Mouse (Mus musculus) limb, embryonic 14.5 days (tissue): ENCODE data around the gene 4930447C04Rik. TPM values are rescaled to one million over a fixed set of nuclear protein-coding genes. Genes with fewer than 3 reads are reported as not detected.

Source experiments
- ATAC-seq: fragments of 200-750 bp; cut with Nextera tagmentation; 2 replicates; pipeline ENCODE4 v1.8.0; 2017; ENCODE audit warnings: low read depth, moderate number of reproducible peaks, moderate TSS enrichment; ENCODE audit not compliant: low FRiP score
- DNase-seq: peaks from one replicate; pipeline ENCODE4 v3.0.0-alpha.2; 2015; ENCODE audit warnings: low spot score
- H3K27ac ChIP-seq: fragments of 300-500 bp; sonication (generic); replicated peaks from 2 replicates; pipeline ENCODE4 v1.5.1; 2014; ENCODE audit warnings: low read depth, mild to moderate bottlenecking, low read length, moderate library complexity, mixed read lengths
- H3K27me3 ChIP-seq: fragments of 300-500 bp; sonication (generic); 2 replicates; pipeline ENCODE4 v1.6.1; 2014; ENCODE audit warnings: low read length, mixed read lengths; ENCODE audit not compliant: control insufficient read depth, insufficient read depth
- H3K36me3 ChIP-seq: fragments of 300-500 bp; sonication (generic); 2 replicates; pipeline ENCODE4 v1.6.1; 2014; ENCODE audit warnings: mild to moderate bottlenecking, low read length, moderate library complexity, mixed read lengths; ENCODE audit not compliant: control insufficient read depth, insufficient read depth
- H3K4me1 ChIP-seq: fragments of 300-500 bp; sonication (generic); 2 replicates; pipeline ENCODE4 v1.6.1; 2014; ENCODE audit warnings: antibody characterized with exemption, low read length, mixed read lengths; ENCODE audit not compliant: control insufficient read depth, insufficient read depth
- H3K4me2 ChIP-seq: fragments of 300-500 bp; sonication (generic); replicated peaks from 2 replicates; pipeline ENCODE4 v1.6.1; 2014; ENCODE audit warnings: low read depth, mild to moderate bottlenecking, low read length, moderate library complexity; ENCODE audit not compliant: severe bottlenecking
- H3K4me3 ChIP-seq: fragments of 300-500 bp; sonication (generic); replicated peaks from 2 replicates; pipeline ENCODE4 v1.5.1; 2014; ENCODE audit warnings: low read length
- H3K9ac ChIP-seq: fragments of 300-500 bp; sonication (generic); 2 replicates; pipeline ENCODE4 v1.6.1; 2014; ENCODE audit warnings: mild to moderate bottlenecking, low read depth, low read length, moderate library complexity; ENCODE audit not compliant: severe bottlenecking
- H3K9me3 ChIP-seq: fragments of 300-500 bp; sonication (generic); 2 replicates; pipeline ENCODE4 v1.6.1; 2016; ENCODE audit warnings: low read length; ENCODE audit not compliant: control insufficient read depth
- POLR2A ChIP-seq: fragments of 200-500 bp; IDR thresholded peaks from 2 replicates; pipeline ENCODE4 v1.8.0; 2012; ENCODE audit warnings: inconsistent platforms, mild to moderate bottlenecking, moderate library complexity, borderline replicate concordance; ENCODE audit not compliant: insufficient read depth, insufficient read length; ENCODE audit errors: extremely low read depth
- WGBS: fragments of 180-500 bp; shearing (Covaris S2); extraction: QIAGEN DNeasy Blood & Tissue Kit; methylation state at CpG from one replicate; pipeline ENCODE4 v1.1.7; 2014; 5-methylcytosine and 5-hydroxymethylcytosine counted together
- polyA plus RNA-seq, 2 experiments: library from polyadenylated mRNA; depleted of rRNA in 1 of 2; stranded (reverse) in 1 of 2; unstranded in 1 of 2; fragments of >200 nt; fragmentation: Nextera tagmentation in 1 of 2; extraction: Ambion mirVana in 1 of 2; gene quantifications; 2 replicates each; pipeline versions ENCODE4 v1.2.1 to v1.2.3; 2012 to 2014

4930447C04Rik gene
- polyA plus RNA-seq, 2 experiments, result 3.2 to 15.7 TPM

DNA sequence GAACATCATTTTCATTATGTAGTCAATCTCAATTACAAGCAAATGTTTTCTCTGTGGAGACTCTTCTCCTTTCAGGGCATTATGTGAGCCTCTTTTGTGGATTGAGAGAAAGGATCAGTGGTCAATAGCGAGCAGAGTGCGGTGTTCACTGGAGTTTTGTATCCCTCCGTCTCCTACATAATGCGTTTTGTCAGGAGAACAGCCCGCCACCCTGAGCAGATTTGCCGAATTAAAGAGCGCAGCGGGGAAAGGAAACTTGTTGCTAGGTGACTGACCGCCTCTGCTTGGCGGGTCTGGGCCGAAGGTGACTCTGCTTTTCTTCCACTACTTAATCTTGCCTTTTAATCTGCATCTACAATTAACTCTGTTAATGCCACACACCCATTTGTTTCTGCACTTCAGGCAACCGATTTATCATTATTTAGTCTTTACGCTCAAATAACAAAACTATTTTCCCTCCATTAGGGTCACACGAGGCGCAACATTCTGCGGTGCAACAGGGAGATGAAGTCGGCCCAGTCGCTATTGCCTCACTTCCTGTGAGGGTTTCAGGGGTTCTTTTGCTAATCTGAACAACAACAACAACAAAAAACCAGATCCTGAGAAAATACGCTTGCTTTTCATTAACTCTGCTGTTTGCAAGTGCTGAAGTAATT, 86.1 kb downstream of the 4930447C04Rik start:
- H3K36me3 ChIP-seq, result no peaks in the 10 kb centered on the region
- 7% methylated on average over 19 of the region's 19 CpGs for WGBS
- H3K4me2 ChIP-seq, result peak overlapping the region; percentile 17; the same call in 1 of the 2 replicates
- DNase-seq (peak; percentile 25), ATAC-seq (no peak)
- no peak overlapping the region for H3K27ac ChIP-seq
- peaks cover 34% of the 10 kb centered on the region for H3K27me3 ChIP-seq
- 0 out of 2 replicates have a peak, but pooled peaks cover 3% of the 10 kb centered on the region for H3K4me1 ChIP-seq
- no peak overlapping the region for H3K9ac ChIP-seq
- H3K4me3 ChIP-seq, result 0 out of 2 replicates have a peak overlapping the region, but pooled peaks have one; percentile 4
- TF ChIP-seq POLR2A, result no peak
- H3K9me3 ChIP-seq, result peaks cover 4% of the 10 kb centered on the region; the same call in 1 of the 2 replicates

- H3K27me3 ChIP-seq, result peaks cover 34% of the 10 kb centered on the region
- no peak overlapping the region for H3K4me3 ChIP-seq
- no peak for TF ChIP-seq POLR2A
- DNase-seq (no peak), ATAC-seq (no peak)
- no peaks in the 10 kb centered on the region for H3K36me3 ChIP-seq
- no peak overlapping the region for H3K4me2 ChIP-seq
- H3K9me3 ChIP-seq, result no peaks in the 10 kb centered on the region
- H3K27ac ChIP-seq, result no peak overlapping the region
- WGBS, result 43% methylated on average over 13 of the region's 13 CpGs
- no peak overlapping the region for H3K9ac ChIP-seq
- H3K4me1 ChIP-seq, result 0 out of 2 replicates have a peak, but pooled peaks cover 3% of the 10 kb centered on the region
Measured at GRCm38 (mm10) chr12:72853406-72854076, 87.0 kb downstream of the 4930447C04Rik start.

DNA sequence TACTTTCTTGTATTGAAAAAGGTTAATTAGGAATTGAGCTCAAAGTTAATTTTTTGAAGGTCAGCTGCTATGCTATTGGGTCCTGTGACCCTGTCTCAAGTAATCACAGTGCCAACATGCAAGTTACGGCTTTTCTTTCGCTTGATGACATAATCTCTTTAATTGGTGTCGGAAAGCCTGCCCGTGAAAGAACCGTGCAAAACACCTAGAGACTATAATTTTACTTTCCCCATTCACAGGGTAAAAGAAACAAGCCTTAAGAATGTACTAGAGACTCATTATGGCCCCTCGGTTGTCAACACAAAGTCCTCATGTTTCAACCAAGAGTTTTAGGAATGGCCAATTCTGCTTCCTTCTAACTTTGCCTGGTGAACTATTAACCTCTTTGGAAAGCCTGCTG, 88.3 kb downstream of the 4930447C04Rik start:
- TF ChIP-seq POLR2A, result no peak
- Histone ChIP-seq H3K27ac (no peak overlapping the region), H3K4me1 (0 out of 2 replicates have a peak, but pooled peaks cover 3% of the 10 kb centered on the region), H3K9ac (no peak overlapping the region), H3K36me3 (no peaks in the 10 kb centered on the region), H3K27me3 (peaks cover 34% of the 10 kb centered on the region), H3K4me2 (no peak overlapping the region), H3K4me3 (no peak overlapping the region), H3K9me3 (no peaks in the 10 kb centered on the region)
- ATAC-seq (no peak), DNase-seq (no peak)
- WGBS, result 35% methylated on average over 6 of the region's 6 CpGs

GRCm38 (mm10) chr12:72850146-72850545, 90.4 kb downstream of the 4930447C04Rik start:
- no peak for TF ChIP-seq POLR2A
- Histone ChIP-seq H3K4me2 (no peak overlapping the region), H3K9me3 (no peaks in the 10 kb centered on the region), H3K27ac (no peak overlapping the region), H3K36me3 (no peaks in the 10 kb centered on the region), H3K9ac (no peak overlapping the region), H3K4me3 (no peak overlapping the region), H3K27me3 (peaks cover 36% of the 10 kb centered on the region), H3K4me1 (0 out of 2 replicates have a peak, but pooled peaks cover 3% of the 10 kb centered on the region)
- no peak for ATAC-seq
- DNase-seq, result no peak
- whole genome bisulfite sequencing, result 54% methylated on average over 9 of the region's 9 CpGs

GRCm38 (mm10) chr12:72847725-72848124, 92.8 kb downstream of the 4930447C04Rik start:
- H3K27ac ChIP-seq, result no peak overlapping the region
- no peak overlapping the region for H3K4me3 ChIP-seq
- 31% methylated on average over 7 of the region's 7 CpGs for WGBS
- H3K36me3 ChIP-seq, result no peaks in the 10 kb centered on the region
- H3K4me1 ChIP-seq, result 0 out of 2 replicates have a peak, but pooled peaks cover 3% of the 10 kb centered on the region
- H3K9ac ChIP-seq, result no peak overlapping the region
- TF ChIP-seq POLR2A, result no peak
- ATAC-seq, result no peak
- DNase-seq, result peak; percentile 73
- H3K27me3 ChIP-seq, result peaks cover 20% of the 10 kb centered on the region
- no peaks in the 10 kb centered on the region for H3K9me3 ChIP-seq
- H3K4me2 ChIP-seq, result no peak overlapping the region
